ENCODE assay signal across 10 mouse cellular contexts in the genomic region with DNA sequence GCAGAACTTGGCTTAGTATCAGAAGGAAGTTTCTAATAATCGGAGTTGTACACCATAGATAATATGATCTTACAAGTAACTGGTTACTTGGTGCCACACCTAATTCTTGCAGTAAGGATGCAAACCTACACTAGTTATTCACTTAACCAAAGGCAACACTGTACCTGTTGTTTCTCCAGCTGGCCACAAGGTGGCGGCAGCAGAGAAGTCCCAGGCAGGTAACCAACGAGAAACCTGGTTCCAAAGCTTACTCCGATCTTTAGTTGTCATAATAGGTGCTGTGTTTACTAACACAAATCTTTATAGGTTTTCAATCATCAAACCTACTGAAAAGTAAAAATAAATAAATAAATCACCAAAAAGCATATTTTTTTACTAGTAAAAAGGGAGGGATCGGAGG. TPM values are rescaled to one million over a fixed set of nuclear protein-coding genes. Genes with fewer than 3 reads are reported as not detected.
A peak's percentile ranks its signal among the peaks of the same experiment; 100 is the strongest.
DNase-seq lines count a peak whose midpoint lies in the region; ATAC-seq and TF ChIP-seq lines count a peak whose summit lies in the region.
"Had no signal": no experiment of that assay in that cellular context is flagged by ENCODE, and none has a peak within 500 bp of the region (broad histone marks: within the 10 kb centered on the region; RNA-seq: fewer than 3 reads in every experiment).

No protein-coding gene starts in this region.

- H3K27ac ChIP-seq in kidney, embryonic 15.5 days = no peak overlapping the region
- no peak overlapping the region for H3K27ac ChIP-seq in heart, embryonic 16.5 days (ENCODE audit: low read length)
- H3K27ac ChIP-seq in olfactory bulb, adult 2 months (ENCODE audit: insufficient read depth, low read depth, low read length) = no peak overlapping the region
- H3K27ac ChIP-seq: embryonic facial prominence, embryonic 15.5 days; macrophage had no signal

- no peak for TF ChIP-seq POLR2A in olfactory bulb, adult 2 months (IDR thresholded peaks at IDR 0.05; ENCODE audit: insufficient read depth, low read depth, low read length)

- H3K4me1 ChIP-seq in kidney, embryonic 15.5 days = peaks cover 27% of the 10 kb centered on the region
- H3K4me1 ChIP-seq in heart, embryonic 16.5 days (ENCODE audit: control insufficient read depth, insufficient read depth, low read length) = peaks cover 20% of the 10 kb centered on the region
- H3K4me1 ChIP-seq in olfactory bulb, adult 2 months (ENCODE audit: control insufficient read depth, insufficient read depth, low read length) = no peaks in the 10 kb centered on the region

- 0 out of 2 replicates have a peak, but pooled peaks have one; percentile 5 for TF ChIP-seq CTCF in olfactory bulb, adult 2 months (IDR thresholded peaks at IDR 0.05; ENCODE audit: insufficient read depth, low read depth, low read length)

- intact Hi-C loops in left cerebral cortex, postnatal 14 days (cut with DNase I) = loop anchor here (5.0 to 10.0 kb wide), 2 partner anchors 112 to 154 kb away; no protein-coding TSS in a partner anchor

- no peaks in the 10 kb centered on the region for H3K27me3 ChIP-seq in kidney, embryonic 15.5 days
- H3K27me3 ChIP-seq in heart, embryonic 16.5 days (ENCODE audit: control insufficient read depth, insufficient read depth, low read length) = no peaks in the 10 kb centered on the region
- H3K27me3 ChIP-seq: embryonic facial prominence, embryonic 15.5 days had no signal

- no peak overlapping the region for H3K4me2 ChIP-seq in kidney, embryonic 15.5 days
- peak overlapping the region; percentile 1; the same call in 1 of the 2 replicates for H3K4me2 ChIP-seq in heart, embryonic 16.5 days (ENCODE audit: low read depth, low read length)
- H3K4me2 ChIP-seq: embryonic facial prominence, embryonic 15.5 days had no signal

- H3K9me3 ChIP-seq in kidney, embryonic 15.5 days (replicated peaks) = no peaks in the 10 kb centered on the region
- H3K9me3 ChIP-seq in heart, embryonic 16.5 days (replicated peaks; ENCODE audit: control insufficient read depth, low read length) = no peaks in the 10 kb centered on the region
- H3K9me3 ChIP-seq: embryonic facial prominence, embryonic 15.5 days had no signal

- no peak overlapping the region for H3K9ac ChIP-seq in kidney, embryonic 15.5 days
- no peak overlapping the region for H3K9ac ChIP-seq in heart, embryonic 16.5 days (ENCODE audit: low read length)
- H3K9ac ChIP-seq: embryonic facial prominence, embryonic 15.5 days had no signal

- no peak overlapping the region for H3K4me3 ChIP-seq in kidney, embryonic 15.5 days (replicated peaks)
- no peak overlapping the region for H3K4me3 ChIP-seq in heart, embryonic 16.5 days (ENCODE audit: low read length)
- H3K4me3 ChIP-seq in olfactory bulb, adult 2 months (ENCODE audit: insufficient read depth, low read depth, low read length) = no peak overlapping the region
- H3K4me3 ChIP-seq: embryonic facial prominence, embryonic 15.5 days had no signal

- no peaks in the 10 kb centered on the region for H3K36me3 ChIP-seq in kidney, embryonic 15.5 days
- H3K36me3 ChIP-seq in heart, embryonic 16.5 days (ENCODE audit: control insufficient read depth, insufficient read depth) = no peaks in the 10 kb centered on the region
- H3K36me3 ChIP-seq: embryonic facial prominence, embryonic 15.5 days had no signal

- peak; percentile 72 for DNase-seq in kidney, adult 18-20 months
- DNase-seq in Muller cell, postnatal 12 days (ENCODE audit: inconsistent ontology term) = peak; percentile 29
- peak; percentile 63 for DNase-seq in cerebellum, adult 9-10 months
- peak; percentile 59 to 72 for DNase-seq in left cerebral cortex, postnatal 14 days (ENCODE audit: low spot score in 2 of 2)
- DNase-seq in urinary bladder, postnatal 25 days (ENCODE audit: low spot score) = peak; percentile 57

- ATAC-seq in kidney, embryonic 15.5 days (replicated peaks; ENCODE audit: low FRiP score) = no peak
- no peak for ATAC-seq in heart, embryonic 16.5 days (replicated peaks; ENCODE audit: extremely low read depth, insufficient read depth, low FRiP score)

- 27% methylated on average over 5 of the region's 5 CpGs for WGBS in kidney, embryonic 15.5 days
- WGBS in heart, embryonic 16.5 days = 28% methylated on average over 5 of the region's 5 CpGs
- WGBS in olfactory bulb, adult 2 months = 27% methylated on average over 5 of the region's 5 CpGs

RNA-seq across cellular contexts. Expression of gene Lrrfip2, which starts 24.3 kb away (rescaled TPM):
- polyA plus RNA-seq in kidney, embryonic 15.5 days (2015; fragmentation: Nextera tagmentation; extraction: Ambion mirVana) = 35.9 and 37.9 TPM in 2 replicates
- polyA plus RNA-seq in heart, embryonic 16.5 days (2015; fragmentation: Nextera tagmentation; extraction: Ambion mirVana) = 74.8 and 76.9 TPM in 2 replicates
- 10 to 100 TPM; 32.2 to 34.2 TPM for total RNA-seq in left cerebral cortex, postnatal 14 days (2021)
- not detected in 2 replicates for polyA plus RNA-seq in olfactory bulb, adult 2 months (2012; ENCODE audit: insufficient read depth, insufficient read length, low replicate concordance, missing spikeins)

RNA-seq across cellular contexts. Expression of gene Ccrl2, which starts 35.8 kb away (rescaled TPM):
- 1.3 TPM in 2 replicates for polyA plus RNA-seq in kidney, embryonic 15.5 days (2015; fragmentation: Nextera tagmentation; extraction: Ambion mirVana)
- 5.0 and 5.9 TPM in 2 replicates for polyA plus RNA-seq in heart, embryonic 16.5 days (2015; fragmentation: Nextera tagmentation; extraction: Ambion mirVana)
- 1 to 10 TPM in 1 of 2 experiments, under 1 TPM in 1; 0.68 to 1.0 TPM for total RNA-seq in left cerebral cortex, postnatal 14 days (2021)
- not detected in 2 replicates for polyA plus RNA-seq in olfactory bulb, adult 2 months (2012; ENCODE audit: insufficient read depth, insufficient read length, low replicate concordance, missing spikeins)
